Comparison of ENCODE assay signal across 51 mouse cellular contexts in the genomic region with DNA sequence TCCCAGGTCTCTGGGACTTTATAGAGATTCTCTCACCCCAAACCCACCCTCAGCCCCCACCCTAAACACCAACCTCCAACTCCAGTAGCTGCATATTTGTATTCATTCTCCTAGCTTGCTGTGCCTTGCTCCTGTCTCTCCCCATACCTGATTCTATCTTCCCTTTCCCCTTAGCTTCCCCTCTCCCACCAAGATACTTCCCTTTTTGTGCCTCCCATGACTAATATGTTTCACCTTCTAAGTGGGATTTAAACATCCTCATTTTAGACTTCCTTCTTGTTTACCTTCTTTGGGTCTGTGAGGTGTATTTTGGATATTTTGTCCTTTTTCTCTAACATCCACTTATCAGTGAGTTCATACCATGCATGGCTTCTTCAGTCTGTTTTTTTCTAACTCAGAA. TPM values are rescaled to one million over a fixed set of nuclear protein-coding genes. Genes with fewer than 3 reads are reported as not detected.
"Had no signal": no experiment of that assay in that cellular context is flagged by ENCODE, and none has a peak within 500 bp of the region (broad histone marks: within the 10 kb centered on the region; RNA-seq: fewer than 3 reads in every experiment).

No protein-coding gene starts in this region.

- H3K27me3 ChIP-seq: heart, embryonic 12.5 days; heart, embryonic 13.5 days; heart, embryonic 15.5 days; hindbrain, embryonic 12.5 days; hindbrain, embryonic 13.5 days; hindbrain, embryonic 15.5 days; intestine, embryonic 15.5 days; kidney, embryonic 15.5 days had no signal

- DNase-seq: heart, postnatal 10 days; heart, postnatal 14 days; heart, postnatal 36 days; heart, postnatal 4 days; kidney, adult 11 months; kidney, adult 18-20 months; kidney, adult 2 months; kidney, adult 8-10 months; kidney, adult 9 months; kidney, postnatal 10 days; kidney, postnatal 14 days; kidney, postnatal 25 days; kidney, postnatal 36 days; kidney, postnatal 4 days; layer of hippocampus, adult 9-11 months; layer of hippocampus, postnatal 36 days had no signal

- H3K27ac ChIP-seq: heart, embryonic 10.5 days; heart, embryonic 13.5 days; heart, embryonic 15.5 days; hindbrain, embryonic 10.5 days; hindbrain, embryonic 12.5 days; hindbrain, embryonic 13.5 days; hindbrain, embryonic 14.5 days; hindbrain, embryonic 15.5 days; hindbrain, postnatal 0 days; intestine, embryonic 15.5 days; kidney, embryonic 15.5 days; kidney, postnatal 0 days; layer of hippocampus, adult 2 months; left cerebral cortex, adult 2 months had no signal

- ATAC-seq: hindbrain, embryonic 16.5 days; hindbrain, postnatal 0 days; intestine, embryonic 15.5 days; intestine, embryonic 16.5 days; intestine, postnatal 0 days had no signal

- H3K4me1 ChIP-seq: heart, embryonic 10.5 days; heart, embryonic 12.5 days; heart, embryonic 13.5 days; heart, embryonic 15.5 days; hindbrain, embryonic 10.5 days; hindbrain, embryonic 12.5 days; hindbrain, embryonic 13.5 days; hindbrain, embryonic 15.5 days; intestine, embryonic 15.5 days; kidney, embryonic 15.5 days had no signal

- H3K9ac ChIP-seq: heart, embryonic 12.5 days; heart, embryonic 13.5 days; heart, embryonic 15.5 days; hindbrain, embryonic 12.5 days; hindbrain, embryonic 13.5 days; hindbrain, embryonic 14.5 days; hindbrain, embryonic 15.5 days; intestine, embryonic 15.5 days; kidney, embryonic 15.5 days had no signal

- H3K4me3 ChIP-seq: heart, embryonic 10.5 days; heart, embryonic 12.5 days; heart, embryonic 13.5 days; heart, embryonic 15.5 days; hindbrain, embryonic 10.5 days; hindbrain, embryonic 12.5 days; hindbrain, embryonic 13.5 days; hindbrain, embryonic 15.5 days; intestine, embryonic 15.5 days; kidney, embryonic 15.5 days; layer of hippocampus, adult 2 months; left cerebral cortex, adult 2 months had no signal

- H3K36me3 ChIP-seq: heart, embryonic 10.5 days; heart, embryonic 12.5 days; heart, embryonic 13.5 days; heart, embryonic 15.5 days; hindbrain, embryonic 10.5 days; hindbrain, embryonic 12.5 days; hindbrain, embryonic 13.5 days; hindbrain, embryonic 15.5 days; intestine, embryonic 15.5 days; kidney, embryonic 15.5 days had no signal

- H3K9me3 ChIP-seq: heart, embryonic 10.5 days; heart, embryonic 13.5 days; heart, embryonic 15.5 days; hindbrain, embryonic 10.5 days; hindbrain, embryonic 12.5 days; hindbrain, embryonic 13.5 days; hindbrain, embryonic 15.5 days; intestine, embryonic 15.5 days; kidney, embryonic 15.5 days had no signal

RNA-seq across cellular contexts. Expression of a gene that starts 7.9 kb away (rescaled TPM):
- total RNA-seq: heart, postnatal 14 days; heart, postnatal 25 days; heart, postnatal 36 days; hindbrain, postnatal 0 days; layer of hippocampus, adult 18-20 months; layer of hippocampus, adult 2 months; layer of hippocampus, adult 8-10 months; layer of hippocampus, postnatal 14 days; layer of hippocampus, postnatal 25 days; layer of hippocampus, postnatal 36 days; left cerebral cortex, adult 18-20 months had no signal
- polyA plus RNA-seq: heart, embryonic 10.5 days; heart, embryonic 11.5 days; hindbrain, embryonic 10.5 days; hindbrain, embryonic 11.5 days; kidney, adult 2 months; kidney, embryonic 14.5 days; large intestine, adult 2 months had no signal

RNA-seq across cellular contexts. Expression of a gene that starts 19.5 kb away (rescaled TPM):
- total RNA-seq: heart, postnatal 14 days; heart, postnatal 25 days; heart, postnatal 36 days; hematopoietic stem cell, adult 5-6 weeks; hindbrain, postnatal 0 days; layer of hippocampus, adult 18-20 months; layer of hippocampus, adult 2 months; layer of hippocampus, adult 8-10 months; layer of hippocampus, postnatal 14 days; layer of hippocampus, postnatal 25 days; layer of hippocampus, postnatal 36 days; left cerebral cortex, adult 18-20 months; left cerebral cortex, adult 2 months had no signal
- polyA plus RNA-seq: heart, embryonic 10.5 days; heart, embryonic 11.5 days; heart, embryonic 12.5 days; heart, embryonic 13.5 days; hindbrain, embryonic 10.5 days; hindbrain, embryonic 11.5 days; hindbrain, embryonic 12.5 days; hindbrain, embryonic 13.5 days; hindbrain, embryonic 14.5 days; hindbrain, embryonic 15.5 days; hindbrain, embryonic 16.5 days; intestine, embryonic 14.5 days; kidney, adult 2 months; kidney, embryonic 14.5 days; large intestine, adult 2 months had no signal

RNA-seq across cellular contexts. Expression of a gene that starts 34.1 kb away (rescaled TPM):
- total RNA-seq: heart, postnatal 10 days; heart, postnatal 14 days; heart, postnatal 25 days; heart, postnatal 36 days; heart, postnatal 4 days; hematopoietic stem cell, adult 5-6 weeks; hindbrain, postnatal 0 days; layer of hippocampus, adult 18-20 months; layer of hippocampus, adult 2 months; layer of hippocampus, adult 8-10 months; layer of hippocampus, postnatal 10 days; layer of hippocampus, postnatal 14 days; layer of hippocampus, postnatal 25 days; layer of hippocampus, postnatal 36 days; left cerebral cortex, adult 18-20 months; left cerebral cortex, adult 2 months had no signal
- polyA plus RNA-seq: heart, embryonic 10.5 days; heart, embryonic 11.5 days; heart, embryonic 12.5 days; heart, embryonic 13.5 days; heart, embryonic 14.5 days; heart, embryonic 15.5 days; heart, embryonic 16.5 days; hindbrain, embryonic 10.5 days; hindbrain, embryonic 11.5 days; hindbrain, embryonic 12.5 days; hindbrain, embryonic 13.5 days; hindbrain, embryonic 14.5 days; hindbrain, embryonic 15.5 days; hindbrain, embryonic 16.5 days; hindbrain, postnatal 0 days; intestine, embryonic 14.5 days; intestine, embryonic 15.5 days; intestine, embryonic 16.5 days; intestine, postnatal 0 days; kidney, adult 2 months; kidney, embryonic 14.5 days; kidney, embryonic 15.5 days; large intestine, adult 2 months had no signal

RNA-seq across cellular contexts. Expression of a gene that starts 45.1 kb away (rescaled TPM):
- total RNA-seq: heart, postnatal 10 days; heart, postnatal 14 days; heart, postnatal 25 days; heart, postnatal 36 days; heart, postnatal 4 days; hematopoietic stem cell, adult 5-6 weeks; hindbrain, postnatal 0 days; layer of hippocampus, adult 18-20 months; layer of hippocampus, adult 2 months; layer of hippocampus, adult 8-10 months; layer of hippocampus, postnatal 10 days; layer of hippocampus, postnatal 14 days; layer of hippocampus, postnatal 25 days; layer of hippocampus, postnatal 36 days; left cerebral cortex, adult 18-20 months; left cerebral cortex, adult 2 months had no signal
- polyA plus RNA-seq: heart, embryonic 10.5 days; heart, embryonic 11.5 days; heart, embryonic 12.5 days; heart, embryonic 13.5 days; heart, embryonic 14.5 days; heart, embryonic 15.5 days; heart, embryonic 16.5 days; heart, postnatal 0 days; hindbrain, embryonic 10.5 days; hindbrain, embryonic 12.5 days; hindbrain, embryonic 13.5 days; hindbrain, embryonic 14.5 days; hindbrain, embryonic 16.5 days; hindbrain, postnatal 0 days; intestine, embryonic 16.5 days; kidney, adult 2 months; kidney, embryonic 14.5 days; kidney, postnatal 0 days; large intestine, adult 2 months had no signal

RNA-seq across cellular contexts. Expression of a gene that starts 45.2 kb away (rescaled TPM):
- total RNA-seq: heart, postnatal 10 days; heart, postnatal 14 days; heart, postnatal 25 days; heart, postnatal 36 days; hematopoietic stem cell, adult 5-6 weeks; hindbrain, postnatal 0 days; layer of hippocampus, adult 18-20 months; layer of hippocampus, adult 2 months; layer of hippocampus, adult 8-10 months; layer of hippocampus, postnatal 10 days; layer of hippocampus, postnatal 14 days; layer of hippocampus, postnatal 25 days; layer of hippocampus, postnatal 36 days; left cerebral cortex, adult 18-20 months; left cerebral cortex, adult 2 months had no signal
- polyA plus RNA-seq: heart, embryonic 10.5 days; heart, embryonic 11.5 days; heart, embryonic 12.5 days; heart, embryonic 14.5 days; heart, embryonic 15.5 days; heart, embryonic 16.5 days; hindbrain, embryonic 10.5 days; hindbrain, embryonic 11.5 days; hindbrain, embryonic 12.5 days; hindbrain, embryonic 14.5 days; hindbrain, embryonic 15.5 days; intestine, embryonic 14.5 days; kidney, embryonic 14.5 days; kidney, embryonic 15.5 days; kidney, embryonic 16.5 days had no signal
